Mouse (Mus musculus): Measurements from ENCODE around the gene Depdc1b.
A peak's percentile ranks its signal among the peaks of the same experiment; 100 is the strongest.

The Depdc1b gene

DNA sequence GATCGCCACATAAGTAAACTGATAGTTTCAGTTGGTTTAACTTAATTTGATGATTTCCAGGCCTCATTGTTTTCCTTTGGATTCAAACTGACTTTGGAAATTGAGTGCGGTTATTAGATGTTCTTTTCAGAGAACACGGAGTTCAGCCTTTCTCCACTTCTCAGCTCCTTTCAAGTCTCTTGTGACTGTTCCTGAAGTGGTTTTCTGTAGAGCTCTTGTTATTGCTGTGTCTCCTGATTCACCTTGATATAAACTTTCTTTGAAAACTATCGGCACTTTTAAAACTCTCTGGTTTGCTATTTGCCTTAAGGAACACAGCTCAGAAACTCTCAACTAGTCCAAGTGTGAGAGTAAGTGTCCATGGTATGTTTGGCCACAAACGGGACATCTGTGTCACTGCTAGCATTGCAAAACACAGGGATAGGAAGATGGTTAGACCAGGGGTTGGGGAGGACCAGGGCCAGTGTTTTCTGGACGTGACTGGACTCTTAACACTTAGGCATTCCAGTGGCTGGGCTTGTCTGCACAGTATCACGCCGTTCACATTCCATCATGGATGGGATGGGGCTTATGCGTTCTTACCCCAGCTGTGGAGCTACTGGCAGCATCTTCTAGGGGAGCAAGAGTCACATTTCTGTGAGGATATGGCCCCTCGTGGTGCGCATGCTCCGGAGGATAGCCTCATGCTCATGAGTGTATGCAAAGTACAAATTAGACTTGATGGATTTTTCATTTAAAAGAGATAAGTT lies 38.8 kb downstream of the Depdc1b start:
- DNase-seq (ENCODE audit: low spot score in 2 of 2): no peak

DNA sequence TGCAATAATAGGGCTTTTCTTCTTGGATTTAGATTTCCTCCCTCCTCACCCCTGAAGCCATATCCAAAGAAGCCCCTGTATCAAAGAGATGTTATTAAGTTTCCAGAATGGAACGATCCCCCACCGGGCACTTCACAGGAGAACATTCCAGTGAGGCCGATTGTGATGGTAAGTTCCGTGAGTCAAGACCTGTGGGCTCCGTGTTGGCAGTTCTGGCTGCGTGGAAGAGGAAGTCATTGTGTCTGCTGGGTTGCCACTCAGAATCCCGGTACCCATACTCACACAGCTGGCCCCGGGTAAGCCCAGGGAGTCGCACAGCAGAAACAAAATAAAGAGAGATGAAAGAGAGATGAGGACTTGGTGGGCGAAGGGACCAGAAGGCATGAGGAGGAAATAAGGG lies 41.2 kb downstream of the Depdc1b start:
- no peak for DNase-seq (ENCODE audit: low spot score in 2 of 2)

DNA sequence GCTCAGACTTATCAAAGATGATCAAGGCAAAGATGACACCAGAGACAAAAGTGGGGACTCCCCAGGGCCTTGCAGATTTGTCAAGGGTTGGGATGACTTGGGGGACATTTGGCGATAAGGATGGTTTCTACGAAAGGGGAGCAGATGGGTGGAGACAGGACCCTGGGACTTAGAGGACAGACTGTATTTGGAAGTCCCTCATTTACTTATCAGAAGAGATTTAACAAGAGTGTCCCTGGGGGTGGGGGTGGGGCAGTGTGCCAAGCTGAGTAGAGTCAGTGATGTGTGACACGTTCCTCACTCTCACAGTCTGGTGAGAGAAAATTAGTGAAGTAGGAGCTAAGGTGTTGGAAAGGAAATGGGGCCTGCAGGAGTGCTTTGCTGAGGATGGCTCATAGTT lies 42.1 kb downstream of the Depdc1b start:
- DNase-seq (ENCODE audit: low spot score in 2 of 2): no peak

DNA sequence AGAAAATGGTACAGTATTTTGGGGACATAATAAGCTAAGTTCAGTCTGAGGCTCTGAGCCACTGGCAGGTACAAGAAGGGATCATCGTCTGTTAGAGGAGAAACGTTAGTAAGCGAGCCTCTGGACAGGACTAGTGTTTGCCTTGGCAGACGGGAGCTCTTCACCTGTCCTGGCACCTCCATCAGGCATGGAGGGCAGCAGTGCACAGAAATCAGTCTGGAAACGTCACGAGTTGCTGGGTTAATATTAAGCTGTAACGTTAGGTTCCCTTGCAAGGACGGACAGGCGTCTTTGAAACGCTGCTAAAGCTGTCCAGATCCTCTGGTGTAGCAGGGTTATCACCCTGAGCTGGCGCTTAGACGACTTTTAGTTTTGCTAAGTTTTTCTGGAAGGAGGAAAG lies 51.4 kb downstream of the Depdc1b start:
- DNase-seq (ENCODE audit: low spot score in 2 of 2): no peak

DNA sequence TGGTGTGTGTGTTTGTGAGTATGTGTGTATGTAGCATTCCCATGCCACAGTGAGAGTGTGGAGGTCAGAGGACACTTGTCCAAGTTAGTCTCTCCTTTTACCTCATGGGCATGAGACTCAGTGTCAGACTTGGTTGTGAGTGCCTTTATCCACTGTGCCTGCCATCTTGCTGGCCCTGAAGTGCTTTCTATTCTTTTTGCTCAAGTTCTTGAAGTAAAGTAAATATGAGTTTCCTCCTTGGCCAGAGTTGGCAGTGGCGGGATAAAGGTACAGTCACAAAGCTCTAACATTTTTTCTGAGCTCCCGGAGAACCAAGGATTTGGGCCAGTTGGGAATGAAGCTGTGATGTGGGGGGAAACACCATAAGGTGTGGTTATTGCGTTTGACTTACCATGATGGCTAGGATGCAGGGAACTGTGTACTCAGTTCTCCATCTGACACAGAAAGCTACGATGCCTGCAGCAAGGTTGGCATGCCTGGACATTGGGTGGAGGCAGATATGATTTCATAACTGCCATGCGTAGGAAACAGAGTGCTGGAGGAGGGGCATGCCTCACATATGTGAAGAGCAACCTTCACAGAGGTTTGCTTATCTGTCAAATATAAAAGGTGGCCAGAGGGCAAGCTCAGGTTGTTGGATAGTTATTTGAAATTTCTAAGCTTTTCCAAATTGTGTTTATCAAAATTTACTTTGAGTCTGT lies 54.3 kb downstream of the Depdc1b start:
- DNase-seq (ENCODE audit: low spot score in 2 of 2): no peak

DNA sequence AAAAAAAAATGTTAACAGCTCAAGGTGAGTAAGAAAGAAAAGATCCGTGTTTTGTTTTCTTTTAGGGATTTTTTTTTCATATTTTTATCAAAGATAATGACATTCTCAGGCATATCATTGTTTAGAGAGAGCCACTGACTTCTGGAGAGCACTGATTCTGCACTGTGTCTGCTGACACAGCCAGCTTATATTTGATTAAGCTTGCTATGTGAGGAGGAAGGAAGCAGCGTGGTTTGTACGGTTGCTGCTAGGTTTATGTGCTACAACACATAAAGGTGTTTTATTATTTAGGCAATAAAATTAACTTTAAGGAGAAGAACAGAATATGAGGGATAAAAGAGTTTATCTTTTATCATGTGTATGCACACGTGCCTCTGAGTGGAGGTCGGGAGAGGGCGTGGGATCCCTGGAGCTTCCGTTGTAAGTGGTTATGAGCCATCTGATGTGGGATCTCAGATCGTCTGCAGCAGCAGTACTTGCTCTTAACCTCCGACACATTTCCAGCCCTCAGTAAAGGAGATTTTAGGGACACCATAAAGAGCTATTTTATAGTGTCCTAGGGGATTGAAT lies 55.3 kb downstream of the Depdc1b start:
- DNase-seq (ENCODE audit: low spot score in 2 of 2): no peak

DNA sequence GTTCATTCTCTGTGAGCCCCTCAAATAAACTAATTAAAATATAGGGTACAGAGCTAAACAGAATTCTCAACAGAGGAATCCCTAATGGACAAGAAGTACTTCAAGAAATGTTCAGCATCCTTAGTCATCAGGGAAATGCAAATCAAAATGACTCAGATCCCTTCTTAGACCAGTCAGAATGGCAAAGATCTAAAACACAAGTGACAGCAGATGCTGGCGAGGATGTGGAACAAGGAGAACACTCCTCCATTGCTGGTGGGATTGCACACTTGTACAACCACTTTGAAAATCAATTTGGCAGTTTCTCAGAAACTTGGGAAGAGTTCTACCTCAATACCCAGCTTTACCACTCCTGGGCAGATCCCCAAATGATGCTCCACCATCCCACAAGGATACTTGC lies 57.1 kb downstream of the Depdc1b start:
- no peak for DNase-seq (ENCODE audit: low spot score in 2 of 2)

DNA sequence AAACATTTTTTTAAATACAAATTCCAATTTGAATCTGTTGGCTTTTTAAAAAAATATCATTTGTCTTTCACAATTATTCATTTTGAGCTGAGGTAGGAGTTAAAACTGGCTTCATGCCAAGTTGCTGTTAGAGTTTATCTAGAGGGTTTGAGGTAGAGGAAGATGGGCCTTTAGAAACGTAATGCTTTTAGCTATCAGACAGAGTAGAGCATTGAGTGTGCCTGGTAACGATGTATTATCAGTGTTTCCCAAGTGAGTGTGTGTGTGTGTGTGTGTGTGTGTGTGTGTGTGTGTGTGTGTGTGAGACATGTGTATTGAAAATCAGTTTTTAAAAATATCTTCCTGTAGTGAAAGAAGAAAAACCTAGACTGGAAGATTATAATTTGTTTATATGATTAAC lies 60.5 kb downstream of the Depdc1b start:
- DNase-seq (ENCODE audit: low spot score in 2 of 2): no peak

DNA sequence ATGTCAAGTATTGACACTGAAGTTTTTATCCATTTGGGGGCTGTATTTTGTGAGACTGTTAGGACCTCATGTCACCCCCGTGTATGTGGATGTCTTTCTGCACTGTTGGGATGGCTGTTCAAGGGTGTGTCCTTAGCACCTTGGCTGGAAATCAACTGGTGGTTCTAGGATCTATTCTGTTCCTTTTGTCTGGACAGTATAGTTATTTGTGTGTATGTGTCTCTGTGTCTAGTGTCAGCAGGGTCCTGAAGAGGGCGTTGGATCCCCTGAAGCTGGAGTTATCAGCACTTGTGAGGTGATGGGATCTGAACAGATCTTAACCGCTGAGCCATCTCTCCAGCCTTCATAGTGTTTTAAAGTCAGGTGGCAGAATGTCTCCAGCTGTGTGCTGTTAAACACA lies 65.0 kb downstream of the Depdc1b start:
- no peak for DNase-seq (ENCODE audit: low spot score in 2 of 2)

DNA sequence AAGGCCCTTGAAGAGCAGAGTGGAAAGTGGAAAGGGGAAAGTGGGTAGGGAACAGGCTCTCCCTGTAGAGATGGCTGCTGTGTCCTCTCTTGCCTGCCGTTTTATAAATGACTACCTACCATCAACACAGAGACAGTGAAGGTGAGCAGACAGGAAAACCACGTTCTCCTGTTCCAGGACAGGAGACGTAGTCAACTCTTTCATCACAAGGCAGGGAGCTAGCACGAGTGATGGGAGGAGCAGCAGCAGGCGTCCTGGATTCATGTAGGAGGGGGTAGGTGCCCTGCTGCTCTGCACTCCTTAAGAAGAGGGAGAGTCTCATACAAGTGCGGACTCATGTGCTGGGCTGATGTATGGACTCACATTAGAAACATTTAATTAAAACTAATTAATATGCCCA lies 66.9 kb downstream of the Depdc1b start:
- DNase-seq (ENCODE audit: low spot score in 2 of 2): no peak

DNA sequence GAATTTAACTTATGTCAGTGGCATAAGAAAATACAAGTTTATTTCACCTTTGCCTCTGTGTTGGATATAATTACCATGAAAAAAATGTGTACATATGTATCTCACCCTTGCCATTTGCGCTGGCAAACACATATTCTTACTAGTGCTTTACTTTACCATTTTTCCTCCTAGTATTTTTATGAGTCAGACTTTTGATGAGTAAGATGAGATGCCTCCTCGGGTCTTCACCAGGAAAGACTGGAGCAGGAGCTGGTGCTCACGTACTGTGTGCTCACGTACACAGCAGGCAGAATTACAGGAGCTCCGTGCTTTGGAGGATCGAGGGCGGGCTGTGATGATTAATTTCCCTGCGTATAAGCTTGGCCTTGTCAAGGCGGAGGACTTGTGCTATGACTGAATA lies 69.9 kb downstream of the Depdc1b start:
- DNase-seq (ENCODE audit: low spot score in 2 of 2): no peak

DNA sequence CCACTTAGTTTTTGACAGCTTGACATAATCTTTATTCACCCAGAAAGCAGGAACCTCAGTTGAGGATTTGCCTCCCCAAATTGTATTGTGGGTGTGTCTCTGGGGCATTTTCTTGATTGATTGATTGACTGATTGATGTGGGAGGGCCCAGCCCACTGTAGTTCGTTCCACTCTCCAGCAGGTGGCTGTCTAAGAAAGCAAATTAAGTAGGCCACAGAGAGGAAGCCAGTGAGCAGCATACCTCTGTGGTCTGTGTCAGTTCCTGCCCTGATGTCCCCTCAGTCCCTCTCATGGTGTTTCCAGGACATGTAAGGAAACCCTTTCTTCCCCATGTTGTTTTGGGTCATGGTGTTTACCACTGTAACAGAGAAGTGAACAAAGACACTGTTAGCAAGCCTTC lies 74.4 kb downstream of the Depdc1b start:
- peak in 1 of 2 experiments; percentile 10 for DNase-seq (ENCODE audit: low spot score in 2 of 2)

DNA sequence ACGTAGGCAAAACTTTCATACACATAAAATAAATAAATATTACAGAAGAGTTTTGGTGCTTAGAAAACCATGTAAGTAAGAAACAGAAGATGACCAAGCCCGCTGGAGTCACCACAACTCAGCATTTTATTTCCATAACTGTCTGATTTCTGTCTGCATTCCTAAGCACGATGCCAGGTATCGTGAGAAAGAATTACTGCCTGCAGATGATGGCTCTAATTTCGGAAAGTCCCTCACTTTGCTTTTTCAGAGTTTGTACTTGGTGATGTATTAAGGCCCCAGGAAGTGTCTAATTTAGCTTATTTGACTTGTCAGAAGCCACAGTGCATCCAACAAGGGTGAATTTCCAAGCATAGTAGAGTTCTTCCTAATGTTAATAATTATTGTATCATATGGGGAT lies 87.1 kb downstream of the Depdc1b start:
- no peak for DNase-seq (ENCODE audit: low spot score in 2 of 2)

DNA sequence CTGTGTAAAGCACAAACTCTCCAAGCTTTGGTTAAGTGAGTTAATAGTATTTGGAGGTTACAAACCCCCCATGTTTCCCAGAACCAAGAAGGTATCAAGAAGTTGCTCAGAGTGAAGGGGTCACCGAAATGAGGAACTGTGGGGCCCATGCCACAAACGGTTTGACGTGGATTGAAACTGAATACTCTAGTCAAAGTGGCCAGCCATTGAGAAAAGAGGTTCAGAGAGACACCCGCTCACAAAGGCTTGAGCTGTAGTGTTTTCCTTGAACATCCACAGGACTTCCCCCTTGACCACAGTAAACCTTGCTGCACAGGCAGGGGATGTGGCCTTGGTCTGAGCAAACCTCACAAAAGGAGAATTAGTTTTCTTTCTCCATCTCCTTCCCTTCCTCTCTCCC lies 88.2 kb downstream of the Depdc1b start:
- DNase-seq (ENCODE audit: low spot score in 2 of 2): no peak

DNA sequence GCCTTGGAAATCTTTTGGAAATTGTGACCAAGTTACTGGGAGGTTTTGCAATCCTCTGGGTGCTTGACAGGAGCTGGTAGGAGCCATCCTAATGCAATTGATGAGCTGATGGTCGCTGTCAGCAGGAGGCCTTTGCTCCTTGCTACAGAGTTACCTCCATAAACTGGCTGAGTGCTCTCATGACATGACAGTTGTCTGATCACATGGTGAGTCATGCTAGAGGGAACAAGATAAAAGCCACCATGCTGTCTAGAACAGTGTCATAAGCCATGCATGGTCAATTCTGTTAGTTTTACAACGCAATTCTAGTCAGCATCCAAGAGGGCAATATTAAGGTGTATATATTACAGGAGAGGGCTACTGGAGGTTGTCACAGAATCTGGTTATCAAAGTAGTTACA lies 99.3 kb downstream of the Depdc1b start:
- DNase-seq (ENCODE audit: low spot score in 2 of 2): no peak

DNA sequence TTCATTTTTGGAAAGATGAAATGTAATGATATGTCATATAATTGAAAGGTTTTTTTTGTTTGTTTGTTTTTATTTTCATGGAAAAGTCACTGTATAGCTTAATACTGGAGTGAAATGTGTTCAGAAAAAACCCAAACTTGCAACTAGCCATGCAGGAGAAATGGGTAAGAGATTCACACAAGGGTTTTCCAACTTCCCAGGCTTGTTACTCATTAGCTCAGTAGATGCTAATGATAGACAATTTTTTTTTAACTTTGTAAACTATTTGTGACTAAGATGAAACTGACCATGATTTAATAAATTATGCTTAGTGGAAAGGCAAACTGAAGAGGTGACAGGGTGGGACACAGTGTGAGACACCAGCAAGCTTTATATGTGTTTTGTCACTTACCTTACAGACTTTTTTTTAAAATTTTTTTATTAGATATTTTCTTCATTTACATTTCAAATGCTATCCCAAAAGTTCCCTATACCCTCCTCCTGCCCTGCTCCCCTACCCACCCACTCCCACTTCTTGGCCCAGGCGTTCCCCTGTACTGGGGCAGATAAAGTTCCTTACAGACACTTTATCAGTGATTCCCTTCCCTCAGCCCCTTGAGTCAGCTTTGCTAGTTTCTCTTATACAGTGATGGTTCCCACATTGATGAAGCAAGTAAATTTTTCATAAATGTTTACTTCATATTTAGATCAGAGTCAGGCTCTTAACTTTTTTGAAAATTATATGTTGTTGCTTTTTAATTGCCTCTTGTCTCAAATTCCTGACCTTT lies 102.8 kb downstream of the Depdc1b start:
- no peak for DNase-seq (ENCODE audit: low spot score in 2 of 2)

DNA sequence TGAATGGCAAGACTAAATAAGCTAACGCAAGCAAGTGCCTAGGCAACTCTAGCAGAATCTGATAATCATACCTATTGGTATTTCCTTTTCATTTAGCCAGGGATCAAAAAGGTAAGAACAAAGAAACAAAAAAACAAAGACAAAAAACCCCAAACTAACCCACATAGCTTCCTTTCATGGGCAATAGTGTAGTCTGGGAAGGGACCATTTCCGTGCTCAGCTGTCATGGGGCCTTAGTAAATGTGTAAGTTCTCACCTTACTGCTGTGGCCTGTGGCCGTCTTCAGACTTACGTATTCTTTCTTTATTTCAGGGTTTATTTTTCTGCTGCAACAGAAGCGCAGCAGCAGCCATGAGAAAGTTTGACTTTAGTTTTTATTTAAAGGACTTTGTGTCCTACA lies 110.2 kb downstream of the Depdc1b start:
- no peak for DNase-seq (ENCODE audit: low spot score in 2 of 2)

DNA sequence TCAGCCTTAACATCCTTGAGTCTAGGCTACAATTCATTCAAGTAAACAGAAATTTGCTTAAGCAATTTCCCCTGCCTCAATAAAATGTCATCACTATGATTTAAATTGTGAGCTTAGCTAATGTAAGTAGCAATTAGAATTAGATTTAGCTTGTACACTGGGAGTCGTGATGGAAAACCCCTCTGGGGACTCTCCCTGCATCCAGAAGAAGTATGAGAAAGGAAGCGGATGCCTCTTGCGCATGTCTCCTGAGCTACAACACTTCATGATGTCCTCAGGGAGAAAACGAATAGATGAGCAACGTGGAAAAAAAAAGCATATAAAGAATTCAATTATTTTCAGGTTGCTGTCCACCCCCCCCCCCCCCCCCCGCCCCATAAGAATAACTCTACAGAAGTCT lies 112.7 kb downstream of the Depdc1b start:
- DNase-seq (ENCODE audit: low spot score in 2 of 2): no peak

DNA sequence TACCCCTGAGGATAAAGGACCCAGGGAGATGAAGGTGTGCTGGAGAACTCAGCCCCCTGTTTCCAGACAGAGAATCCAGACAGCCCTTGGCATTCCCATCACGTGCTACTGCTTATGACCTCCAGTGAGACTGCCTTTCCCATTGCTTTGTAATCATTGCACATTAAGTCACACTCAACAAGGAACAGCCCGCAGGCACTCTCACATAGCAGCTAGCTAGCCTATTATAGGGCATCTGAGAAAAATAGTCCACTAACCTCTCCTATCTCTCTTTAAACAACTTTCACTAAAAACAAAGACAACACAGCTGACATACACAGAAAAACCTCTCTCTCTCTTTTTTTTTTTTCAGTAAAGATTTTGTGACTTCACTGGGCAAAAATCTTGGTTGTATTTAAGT lies 113.5 kb downstream of the Depdc1b start:
- DNase-seq (ENCODE audit: low spot score in 2 of 2): no peak

DNA sequence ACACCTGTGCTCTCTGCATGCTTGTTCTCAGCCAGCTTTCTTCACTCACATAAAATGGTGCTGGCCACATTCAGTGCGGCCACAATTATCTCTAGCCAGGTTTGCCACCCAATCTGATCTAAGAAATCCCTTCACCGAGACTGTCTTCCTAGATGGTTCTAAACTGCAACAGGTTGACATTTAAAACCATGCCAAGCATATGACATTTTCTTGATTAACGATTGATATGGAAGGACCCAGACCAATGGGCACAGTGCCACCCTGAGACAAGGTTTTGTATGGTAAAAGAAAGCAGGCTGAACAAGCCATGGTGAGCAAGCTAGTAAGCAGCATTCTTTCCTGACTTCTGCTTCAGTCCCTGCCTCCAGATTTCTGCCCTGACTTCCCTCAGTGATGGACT lies 115.6 kb downstream of the Depdc1b start:
- no peak for DNase-seq (ENCODE audit: low spot score in 2 of 2)

DNA sequence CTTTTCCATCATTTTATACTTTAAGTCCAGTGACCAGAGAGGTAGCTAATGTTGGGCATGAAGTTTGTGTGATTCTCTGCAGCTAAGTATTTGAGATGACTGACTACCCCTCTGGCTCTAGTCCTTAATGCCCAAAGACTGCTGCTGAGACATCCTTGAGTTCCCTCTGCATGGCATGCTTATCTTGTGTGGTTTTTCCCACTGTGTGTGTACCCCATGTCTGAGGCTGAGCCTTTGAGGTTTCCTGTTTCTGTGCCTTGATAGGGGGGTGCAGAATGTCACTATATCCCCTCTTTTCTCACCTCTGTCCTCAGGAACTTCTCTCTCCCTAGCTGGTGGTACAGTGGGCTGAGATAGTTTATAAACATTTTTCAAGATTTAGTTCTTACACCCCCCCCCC lies 119.6 kb downstream of the Depdc1b start:
- no peak for DNase-seq (ENCODE audit: low spot score in 2 of 2)

DNA sequence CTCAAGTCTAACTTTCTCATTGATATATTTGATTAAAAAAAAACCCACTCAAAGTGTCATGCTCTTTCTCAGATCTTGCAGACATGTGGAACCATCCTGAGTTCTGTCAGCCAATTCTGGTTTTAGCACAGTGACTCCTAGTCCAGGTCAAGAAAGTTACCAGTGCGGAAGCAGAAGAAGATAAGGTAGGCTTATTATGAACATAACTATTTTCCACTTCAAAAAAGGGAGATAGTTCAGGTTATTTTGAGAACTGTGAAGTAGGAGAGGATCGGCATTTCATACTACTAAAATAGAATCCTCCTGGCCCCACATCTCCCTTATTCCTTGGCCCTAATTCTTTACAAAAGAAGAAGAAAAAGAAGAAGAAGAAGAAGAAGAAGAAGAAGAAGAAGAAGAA lies 121.3 kb downstream of the Depdc1b start:
- DNase-seq (ENCODE audit: low spot score in 2 of 2): no peak

DNA sequence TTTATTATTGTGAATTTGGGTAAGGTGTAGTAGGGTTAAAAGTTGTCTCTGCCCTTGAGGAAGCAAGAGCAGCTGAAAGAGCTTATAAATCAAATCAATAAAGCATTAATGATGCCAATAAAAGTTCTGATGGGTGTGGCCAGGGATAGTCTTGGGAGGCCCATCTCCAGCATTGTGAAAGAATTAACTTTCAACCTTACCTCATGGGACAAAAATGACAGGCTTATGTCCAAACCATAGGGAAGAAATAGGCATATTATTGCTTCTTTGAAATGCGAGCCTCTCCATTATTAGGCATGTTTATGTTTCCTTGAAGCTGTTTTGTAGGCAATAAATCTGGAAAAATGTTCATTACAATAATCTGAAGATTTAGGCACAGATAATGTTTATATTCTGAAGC lies 122.9 kb downstream of the Depdc1b start:
- DNase-seq (ENCODE audit: low spot score in 2 of 2): no peak

Measured in cerebellum, postnatal 4 days (tissue).